Mouse (Mus musculus): Measurements from ENCODE around the gene Il2ra.
"Not testable (repeated sequence)": the region's sequence is repeated elsewhere in the genome, so short reads cannot be mapped to it uniquely, and the experiment has no call there.

Gene Il2ra

DNA sequence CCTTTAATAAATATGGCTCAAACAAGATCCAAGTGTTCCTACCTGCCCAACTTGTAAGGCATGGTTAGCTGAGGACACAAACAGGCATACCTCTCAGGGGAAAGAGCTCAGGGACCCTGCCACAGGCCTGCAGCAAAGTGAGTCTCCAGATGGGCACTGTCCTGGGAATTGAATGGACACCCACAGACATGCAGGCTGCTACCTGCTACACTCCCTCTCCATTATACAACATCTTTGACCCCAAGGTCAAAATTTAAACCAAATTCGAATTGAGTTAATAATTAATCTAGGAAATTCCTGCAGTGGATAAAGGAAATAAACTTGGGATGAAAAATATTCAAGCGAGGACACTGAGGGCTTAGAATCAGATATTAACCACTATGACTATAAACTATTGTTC is 53.3 kb downstream of the Il2ra start:
- in situ Hi-C loops (cut with MboI; ENCODE audit: low sequenced_read_pairs), result loop anchor here (10.0 kb wide), 1 partner anchor 91 kb away; the partner anchor contains the start of gene Rbm17

GRCm38 (mm10) chr2:11698994-11699393 is 56.4 kb downstream of the Il2ra start:
- in situ Hi-C loops (cut with MboI; ENCODE audit: low sequenced_read_pairs), result loop anchor here (10.0 kb wide), 1 partner anchor 94 kb away; the partner anchor contains the start of gene Rbm17

DNA sequence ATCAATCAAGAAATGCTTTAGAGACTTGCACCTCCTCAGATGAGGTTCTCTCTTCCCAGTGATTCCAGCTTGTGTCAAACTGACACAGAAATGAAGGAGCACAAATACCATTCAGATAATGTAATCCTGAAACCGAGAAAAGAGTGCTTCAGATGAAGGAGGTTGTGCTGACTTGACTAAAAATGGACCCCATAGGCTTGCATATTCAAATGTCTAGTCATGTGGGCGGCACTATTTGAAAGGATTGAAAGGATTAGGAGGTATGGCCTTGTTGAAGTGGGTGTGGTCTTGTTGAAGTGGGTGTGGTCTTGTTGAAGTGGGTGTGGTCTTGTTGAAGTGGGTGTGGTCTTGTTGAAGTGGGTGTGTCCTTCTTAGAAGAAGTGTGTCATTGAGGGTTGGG is 57.3 kb downstream of the Il2ra start:
- in situ Hi-C loops (cut with MboI; ENCODE audit: low sequenced_read_pairs), result loop anchor here (10.0 kb wide), 1 partner anchor 95 kb away; the partner anchor contains the start of gene Rbm17

- in situ Hi-C loops (cut with MboI; ENCODE audit: low sequenced_read_pairs), result no loop called here
Measured at GRCm38 (mm10) chr2:11705201-11706025, 62.8 kb downstream of the Il2ra start, which contains the start of gene Il15ra. Gene Il15ra (plus strand): TSS chr2:11705290.

DNA sequence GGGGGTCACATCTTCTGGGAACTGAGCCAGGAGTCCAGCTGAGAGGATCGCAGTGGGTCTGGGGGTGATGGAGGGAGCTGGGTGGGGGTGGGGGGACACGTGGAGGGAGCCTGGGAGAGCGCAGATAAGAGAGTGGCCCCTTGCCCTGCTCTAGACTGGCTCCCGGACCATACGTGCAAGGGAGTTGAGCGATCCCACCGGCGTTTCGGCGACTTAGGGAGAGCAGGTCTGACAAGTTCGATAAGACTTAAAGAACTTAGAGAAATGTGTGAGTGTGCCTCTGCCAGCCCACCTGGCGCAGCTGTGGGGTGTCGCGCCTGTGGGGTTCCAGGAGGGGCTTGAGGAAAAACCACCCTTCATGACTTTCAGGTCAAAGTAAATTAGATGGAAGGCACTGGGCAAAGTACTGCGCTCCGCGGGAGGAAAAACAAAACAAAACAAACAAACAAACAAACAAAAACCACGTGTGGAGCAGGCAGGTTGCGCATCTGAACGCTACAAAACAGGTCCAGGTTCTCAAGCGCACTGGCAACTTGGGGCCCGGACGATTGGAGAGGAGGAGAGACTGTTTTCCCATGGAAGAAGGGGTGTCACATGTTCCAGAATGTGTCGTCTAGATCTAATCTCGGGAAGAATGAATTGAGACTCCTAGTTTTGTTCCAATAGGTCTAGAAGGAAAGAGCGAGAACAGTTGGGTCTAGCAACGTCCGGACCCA is 63.6 kb downstream of the Il2ra start:
- in situ Hi-C loops (cut with MboI; ENCODE audit: low sequenced_read_pairs), result no loop called here

- in situ Hi-C loops (cut with MboI; ENCODE audit: low sequenced_read_pairs), result no loop called here
Measured at GRCm38 (mm10) chr2:11706746-11707065, 64.1 kb downstream of the Il2ra start.

DNA sequence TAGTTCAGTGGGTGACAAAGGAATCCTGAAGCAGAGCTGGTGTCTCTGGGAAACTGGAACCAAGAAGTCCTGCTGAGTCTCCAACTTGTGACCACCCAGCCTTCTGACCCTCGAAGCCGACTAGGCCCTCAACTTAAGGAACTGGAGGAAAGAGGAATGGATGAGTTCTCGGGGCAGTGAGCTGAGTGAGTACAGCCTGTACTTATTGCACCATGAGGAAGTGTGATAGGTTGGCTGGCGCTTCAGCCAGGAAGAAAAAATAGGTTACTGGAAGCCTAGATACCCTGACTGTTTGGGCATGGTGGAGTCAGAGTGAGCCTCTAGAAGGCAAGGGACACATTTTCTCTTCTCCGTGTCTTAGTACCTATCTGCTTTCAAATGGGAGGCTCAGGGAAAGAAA is 65.9 kb downstream of the Il2ra start:
- in situ Hi-C loops (cut with MboI; ENCODE audit: low sequenced_read_pairs), result no loop called here

GRCm38 (mm10) chr2:11710101-11710500 is 67.5 kb downstream of the Il2ra start:
- in situ Hi-C loops (cut with MboI; ENCODE audit: low sequenced_read_pairs), result not testable (repeated sequence)

- in situ Hi-C loops (cut with MboI; ENCODE audit: low sequenced_read_pairs), result no loop called here
Measured at GRCm38 (mm10) chr2:11712483-11712990, 69.9 kb downstream of the Il2ra start.

DNA sequence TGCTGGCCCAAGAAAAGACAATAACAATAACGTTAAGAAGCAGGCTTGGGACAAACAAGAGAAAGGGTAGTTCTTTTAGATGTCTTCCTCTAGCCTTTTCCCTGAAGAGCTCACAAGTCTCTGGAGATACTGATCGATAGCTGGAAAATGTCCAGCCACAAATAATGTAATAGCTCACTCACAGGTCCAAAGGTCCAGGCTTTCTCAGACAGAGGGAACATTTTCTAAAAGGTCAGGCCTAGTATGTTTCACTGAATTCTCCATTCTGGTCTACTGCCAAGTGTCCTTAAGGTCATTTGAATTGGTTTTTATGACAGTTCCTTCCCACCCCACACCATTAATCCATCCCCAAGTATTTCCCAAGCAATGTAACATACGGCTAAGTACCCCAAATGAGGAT is 70.4 kb downstream of the Il2ra start:
- in situ Hi-C loops (cut with MboI; ENCODE audit: low sequenced_read_pairs), result no loop called here

DNA sequence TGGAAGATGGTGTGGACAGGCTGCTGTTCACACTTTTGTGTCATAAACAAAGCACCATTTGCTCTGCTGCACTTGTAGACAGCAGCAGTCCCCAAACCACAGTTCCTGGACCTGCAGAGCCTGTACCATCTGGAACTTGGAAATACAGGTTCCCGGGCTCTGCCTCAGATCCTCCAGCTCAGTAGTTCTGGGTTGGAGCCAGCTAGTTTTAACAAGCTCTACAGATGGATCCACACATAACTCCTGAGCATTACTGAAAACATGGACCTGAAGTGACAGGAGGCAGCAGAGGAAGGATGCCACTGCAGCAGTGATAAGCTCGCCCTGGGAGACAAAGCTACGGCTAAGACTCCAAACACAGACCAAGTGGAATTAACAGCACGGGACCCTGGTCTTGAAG is 71.9 kb downstream of the Il2ra start:
- in situ Hi-C loops (cut with MboI; ENCODE audit: low sequenced_read_pairs), result no loop called here

GRCm38 (mm10) chr2:11718573-11718972 is 76.0 kb downstream of the Il2ra start:
- in situ Hi-C loops (cut with MboI; ENCODE audit: low sequenced_read_pairs), result no loop called here

DNA sequence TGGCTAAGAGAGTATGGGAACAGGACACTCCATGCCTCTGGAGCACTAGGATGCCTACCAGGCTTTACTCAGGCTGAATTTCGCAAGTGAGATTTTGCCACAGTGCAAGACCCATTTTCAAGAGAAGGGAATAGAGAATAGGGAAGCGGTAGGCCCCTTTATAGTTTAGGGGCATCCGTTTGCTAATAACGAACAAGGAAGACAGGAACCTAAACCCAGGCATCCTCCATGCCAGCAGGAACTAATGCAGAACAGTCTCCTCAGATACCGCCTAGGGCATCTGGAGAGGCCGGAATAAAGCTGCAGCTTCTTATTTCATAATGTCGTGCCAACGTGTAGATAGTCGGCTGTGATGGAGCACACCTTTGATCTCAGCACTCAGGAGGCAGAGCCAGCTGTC is 80.0 kb downstream of the Il2ra start:
- in situ Hi-C loops (cut with MboI; ENCODE audit: low sequenced_read_pairs), result no loop called here

- in situ Hi-C loops (cut with MboI; ENCODE audit: low sequenced_read_pairs), result no loop called here
Measured at GRCm38 (mm10) chr2:11727574-11727973, 85.0 kb downstream of the Il2ra start.

GRCm38 (mm10) chr2:11729091-11729490 is 86.5 kb downstream of the Il2ra start:
- in situ Hi-C loops (cut with MboI; ENCODE audit: low sequenced_read_pairs), result no loop called here

DNA sequence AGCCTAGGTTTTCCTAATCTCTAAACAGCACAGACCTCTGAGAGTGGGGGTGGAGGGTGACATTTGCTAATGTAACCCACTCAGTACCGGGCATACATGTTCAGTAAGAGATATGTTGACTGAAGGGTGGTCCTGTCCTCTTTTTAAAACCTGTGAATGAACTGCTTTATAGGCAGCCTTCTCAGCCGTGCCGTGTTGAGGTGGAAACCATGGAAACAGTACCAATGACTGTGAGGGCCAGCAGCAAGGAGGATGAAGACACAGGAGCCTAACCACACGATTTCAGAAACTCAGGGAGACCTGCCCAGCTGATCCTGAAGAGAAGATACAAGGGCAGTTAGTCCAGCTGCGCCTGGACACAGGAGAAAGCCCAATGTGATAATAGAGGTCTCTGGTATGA is 90.4 kb downstream of the Il2ra start:
- in situ Hi-C loops (cut with MboI; ENCODE audit: low sequenced_read_pairs), result no loop called here

GRCm38 (mm10) chr2:11735853-11736252 is 93.2 kb downstream of the Il2ra start:
- in situ Hi-C loops (cut with MboI; ENCODE audit: low sequenced_read_pairs), result no loop called here

DNA sequence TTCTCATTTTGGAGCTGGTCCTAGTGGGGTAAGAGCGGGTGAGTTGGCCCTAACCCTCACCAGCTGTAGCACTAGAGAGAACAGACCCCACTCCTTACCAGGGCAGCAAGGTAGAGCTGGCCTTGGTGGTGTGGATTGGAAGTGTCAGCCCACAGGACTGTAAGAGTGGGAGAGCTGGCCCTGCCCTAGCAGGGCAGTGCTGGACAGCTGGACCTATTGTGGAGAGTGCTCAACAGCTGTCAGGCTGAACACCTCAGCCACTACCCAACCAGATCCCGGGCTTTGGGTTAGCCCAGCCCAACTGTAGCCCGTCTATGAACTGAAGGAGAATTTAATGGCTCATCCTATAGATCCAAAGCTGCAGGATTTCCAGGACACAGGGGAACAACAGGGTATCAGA is 96.2 kb downstream of the Il2ra start:
- in situ Hi-C loops (cut with MboI; ENCODE audit: low sequenced_read_pairs), result no loop called here

DNA sequence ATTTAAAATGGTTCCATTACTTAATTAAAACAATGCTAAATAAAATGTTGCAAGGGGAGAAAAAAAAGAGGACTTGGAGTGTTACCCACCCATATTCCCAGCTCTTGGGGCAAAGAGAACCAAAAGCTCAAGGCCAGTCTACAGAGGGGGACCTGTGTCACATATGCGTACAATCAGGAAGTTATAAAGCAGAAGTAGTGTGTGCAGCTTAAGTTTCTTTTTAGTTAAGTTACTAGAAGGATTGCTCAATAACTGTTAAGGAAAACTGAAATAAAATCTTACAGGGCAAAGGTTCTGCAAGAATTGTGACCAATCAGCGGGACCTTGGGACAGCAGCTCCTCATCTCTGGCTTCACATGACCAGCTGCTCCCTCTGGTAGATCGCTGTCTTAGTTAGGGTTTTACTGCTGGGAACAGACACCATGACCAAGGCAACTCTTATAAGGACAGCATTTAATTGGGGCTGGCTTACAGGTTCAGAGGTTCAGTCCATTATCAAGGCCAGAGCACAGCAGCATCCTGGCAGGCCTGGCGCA is 97.0 kb downstream of the Il2ra start:
- in situ Hi-C loops (cut with MboI; ENCODE audit: low sequenced_read_pairs), result no loop called here
